Mouse (Mus musculus): ENCODE measurements around the gene Rgl2. TPM values are rescaled to one million over a fixed set of nuclear protein-coding genes. Genes with fewer than 3 reads are reported as not detected.

The Rgl2 gene
- total RNA-seq, 1 experiment: 65.8 TPM

- H3K27ac ChIP-seq (ENCODE audit: insufficient read depth, low read depth, low read length, poor library complexity, severe bottlenecking): peak overlapping the region; percentile 77
- H3K9ac ChIP-seq (ENCODE audit: insufficient read depth, low read depth, low read length, poor library complexity, severe bottlenecking): peak overlapping the region; percentile 75
- DNase-seq (ENCODE audit: low read depth, low spot score): no peak
- peaks cover 47% of the 10 kb centered on the region for H3K36me3 ChIP-seq (ENCODE audit: control insufficient read depth, insufficient read depth, low read length, poor library complexity, severe bottlenecking)
- H3K4me3 ChIP-seq (ENCODE audit: insufficient read depth in 1 of 2, low read depth in 1 of 2, low read length in 2 of 2, poor library complexity in 1 of 2, severe bottlenecking in 1 of 2): peak overlapping the region; percentile 63 to 93
- H3K9me3 ChIP-seq (ENCODE audit: control insufficient read depth, insufficient read depth, low read depth, low read length): no peaks in the 10 kb centered on the region
- no peak for TF ChIP-seq ZNF384 (IDR thresholded peaks at IDR 0.05; ENCODE audit: low read depth, low read length)
- TF ChIP-seq HCFC1 (IDR thresholded peaks at IDR 0.05; ENCODE audit: borderline replicate concordance, insufficient read depth, low read length): no peak
- in situ Hi-C loops (cut with MboI; ENCODE audit: low sequenced_read_pairs in 2 of 2, unreplicated experiment in 2 of 2): no loop called here
- peaks cover 5 to 23% of the 10 kb centered on the region in 2 experiments; a peak in 2 of 4 replicates for H3K4me1 ChIP-seq (ENCODE audit: control insufficient read depth in 2 of 2, insufficient read depth in 2 of 2, low read length in 2 of 2, poor library complexity in 1 of 2)
Measured at GRCm38 (mm10) chr17:33914969-33915391, 14.4 kb upstream of the Rgl2 start.

GRCm38 (mm10) chr17:33915671-33916250 lies 13.6 kb upstream of the Rgl2 start, which contains the start of the genes Tapbp and Zbtb22:
Gene Tapbp (plus strand): TSS chr17:33915899.
Gene Zbtb22 (plus strand): TSS chr17:33915904.
- Histone ChIP-seq H3K36me3 (ENCODE audit: control insufficient read depth, insufficient read depth, low read length, poor library complexity, severe bottlenecking) (peaks cover 44% of the 10 kb centered on the region), H3K9ac (ENCODE audit: insufficient read depth, low read depth, low read length, poor library complexity, severe bottlenecking) (peak within 1 kb of the TSS; percentile 75), H3K27ac (ENCODE audit: insufficient read depth, low read depth, low read length, poor library complexity, severe bottlenecking) (peak within 1 kb of the TSS; percentile 83), H3K4me1 (ENCODE audit: control insufficient read depth in 2 of 2, insufficient read depth in 2 of 2, low read length in 2 of 2, poor library complexity in 1 of 2) (peaks cover 3 to 23% of the 10 kb centered on the region in 2 experiments; a peak in 2 of 4 replicates), H3K4me3 (ENCODE audit: insufficient read depth in 1 of 2, low read depth in 1 of 2, low read length in 2 of 2, poor library complexity in 1 of 2, severe bottlenecking in 1 of 2) (peak within 1 kb of the TSS; percentile 63 to 93), H3K9me3 (ENCODE audit: control insufficient read depth, insufficient read depth, low read depth, low read length) (no peaks in the 10 kb centered on the region)
- DNase-seq (ENCODE audit: low read depth, low spot score): peak; percentile 99
- in situ Hi-C loops (cut with MboI; ENCODE audit: low sequenced_read_pairs in 2 of 2, unreplicated experiment in 2 of 2): no loop called here
- TF ChIP-seq CHD2 (IDR thresholded peaks at IDR 0.05; ENCODE audit: low read depth, low read length) (peak; percentile 75; the same call in 1 of the 2 replicates), ZC3H11A (IDR thresholded peaks at IDR 0.05; ENCODE audit: borderline replicate concordance, low read depth, low read length) (no peak), HCFC1 (IDR thresholded peaks at IDR 0.05; ENCODE audit: borderline replicate concordance, insufficient read depth, low read length) (peak; percentile 40; the same call in 1 of the 2 replicates)

GRCm38 (mm10) chr17:33916294-33916693 lies 13.0 kb upstream of the Rgl2 start:
- DNase-seq (ENCODE audit: low read depth, low spot score): no peak
- peak overlapping the region; percentile 63 to 93 for H3K4me3 ChIP-seq (ENCODE audit: insufficient read depth in 1 of 2, low read depth in 1 of 2, low read length in 2 of 2, poor library complexity in 1 of 2, severe bottlenecking in 1 of 2)
- H3K4me1 ChIP-seq (ENCODE audit: control insufficient read depth in 2 of 2, insufficient read depth in 2 of 2, low read length in 2 of 2, poor library complexity in 1 of 2): peaks cover 3 to 23% of the 10 kb centered on the region in 2 experiments; a peak in 2 of 4 replicates
- H3K9me3 ChIP-seq (ENCODE audit: control insufficient read depth, insufficient read depth, low read depth, low read length): no peaks in the 10 kb centered on the region
- peak overlapping the region; percentile 83; the same call in 1 of the 2 replicates for H3K27ac ChIP-seq (ENCODE audit: insufficient read depth, low read depth, low read length, poor library complexity, severe bottlenecking)
- peak overlapping the region; percentile 73 for H3K9ac ChIP-seq (ENCODE audit: insufficient read depth, low read depth, low read length, poor library complexity, severe bottlenecking)
- H3K36me3 ChIP-seq (ENCODE audit: control insufficient read depth, insufficient read depth, low read length, poor library complexity, severe bottlenecking): peaks cover 39% of the 10 kb centered on the region
- TF ChIP-seq ZC3H11A (IDR thresholded peaks at IDR 0.05; ENCODE audit: borderline replicate concordance, low read depth, low read length) (no peak), ZNF384 (IDR thresholded peaks at IDR 0.05; ENCODE audit: low read depth, low read length) (no peak), HCFC1 (IDR thresholded peaks at IDR 0.05; ENCODE audit: borderline replicate concordance, insufficient read depth, low read length) (no peak), CHD2 (IDR thresholded peaks at IDR 0.05; ENCODE audit: low read depth, low read length) (no peak), MAFK (IDR thresholded peaks at IDR 0.05; ENCODE audit: insufficient read depth, low read depth, low read length) (no peak)
- in situ Hi-C loops (cut with MboI; ENCODE audit: low sequenced_read_pairs in 2 of 2, unreplicated experiment in 2 of 2): no loop called here

GRCm38 (mm10) chr17:33916847-33917655 lies 12.3 kb upstream of the Rgl2 start:
- Histone ChIP-seq H3K4me3 (ENCODE audit: insufficient read depth in 1 of 2, low read depth in 1 of 2, low read length in 2 of 2, poor library complexity in 1 of 2, severe bottlenecking in 1 of 2) (peak overlapping the region; percentile 64 to 93), H3K9me3 (ENCODE audit: control insufficient read depth, insufficient read depth, low read depth, low read length) (no peaks in the 10 kb centered on the region), H3K36me3 (ENCODE audit: control insufficient read depth, insufficient read depth, low read length, poor library complexity, severe bottlenecking) (peaks cover 32% of the 10 kb centered on the region), H3K9ac (ENCODE audit: insufficient read depth, low read depth, low read length, poor library complexity, severe bottlenecking) (peak overlapping the region; percentile 27; the same call in 1 of the 2 replicates), H3K27ac (ENCODE audit: insufficient read depth, low read depth, low read length, poor library complexity, severe bottlenecking) (no peak overlapping the region; the same call in 1 of the 2 replicates), H3K4me1 (ENCODE audit: control insufficient read depth in 2 of 2, insufficient read depth in 2 of 2, low read length in 2 of 2, poor library complexity in 1 of 2) (peaks cover 1 to 23% of the 10 kb centered on the region in 2 experiments; a peak in 2 of 4 replicates)
- DNase-seq (ENCODE audit: low read depth, low spot score): no peak
- TF ChIP-seq ZNF384 (IDR thresholded peaks at IDR 0.05; ENCODE audit: low read depth, low read length) (no peak), HCFC1 (IDR thresholded peaks at IDR 0.05; ENCODE audit: borderline replicate concordance, insufficient read depth, low read length) (no peak), ZC3H11A (IDR thresholded peaks at IDR 0.05; ENCODE audit: borderline replicate concordance, low read depth, low read length) (no peak)
- in situ Hi-C loops (cut with MboI; ENCODE audit: low sequenced_read_pairs in 2 of 2, unreplicated experiment in 2 of 2): no loop called here
